Mouse (Mus musculus) kidney, adult 18-20 months (tissue): Measurements from ENCODE around the gene Nfkbil1.

Source experiments
- DNase-seq: peaks from one replicate; pipeline ENCODE4 v3.0.0; 2021

The Nfkbil1 gene

GRCm38 (mm10) chr17:35173329-35173728, 62.3 kb downstream of the Nfkbil1 start:
- DNase-seq = no peak

- no peak for DNase-seq
Measured at GRCm38 (mm10) chr17:35172445-35173234, 63.0 kb downstream of the Nfkbil1 start.
